Mouse (Mus musculus) heart, postnatal 0 days (tissue): ENCODE results near the gene Crtc3. TPM values are rescaled to one million over a fixed set of nuclear protein-coding genes. Genes with fewer than 3 reads are reported as not detected.

ENCODE experiments used
- ATAC-seq: fragments of 200-750 bp; cut with Nextera tagmentation; 2 replicates; pipeline ENCODE4 v1.8.0; 2017; ENCODE audit warnings: low read depth, moderate number of reproducible peaks, moderate library complexity; ENCODE audit not compliant: insufficient read depth
- DNase-seq: peaks from one replicate; pipeline ENCODE4 v3.0.0-alpha.2; 2016; ENCODE audit warnings: low spot score
- H3K27ac ChIP-seq: fragments of 300-500 bp; sonication (generic); 2 replicates; pipeline ENCODE4 v1.5.1; 2014; ENCODE audit warnings: low read depth, mild to moderate bottlenecking
- H3K27me3 ChIP-seq: fragments of 300-500 bp; sonication (generic); 2 replicates; pipeline ENCODE4 v1.6.1; 2014; ENCODE audit warnings: low read length, mixed read lengths; ENCODE audit not compliant: control insufficient read depth, insufficient read depth
- H3K36me3 ChIP-seq: fragments of 300-500 bp; sonication (generic); replicated peaks from 2 replicates; pipeline ENCODE4 v1.6.1; 2014; ENCODE audit warnings: low read length, mixed read lengths; ENCODE audit not compliant: control insufficient read depth, insufficient read depth
- H3K4me1 ChIP-seq: fragments of 300-500 bp; sonication (generic); 2 replicates; pipeline ENCODE4 v1.6.1; 2014; ENCODE audit warnings: antibody characterized with exemption; ENCODE audit not compliant: control insufficient read depth, insufficient read depth
- H3K4me2 ChIP-seq: fragments of 300-500 bp; sonication (generic); 2 replicates; pipeline ENCODE4 v1.6.1; 2014; ENCODE audit warnings: low read depth, mild to moderate bottlenecking, low read length, moderate library complexity
- H3K4me3 ChIP-seq: fragments of 300-500 bp; sonication (generic); 2 replicates; pipeline ENCODE4 v1.5.1; 2014; ENCODE audit warnings: low read depth, low read length
- H3K9ac ChIP-seq: fragments of 300-500 bp; sonication (generic); replicated peaks from 2 replicates; pipeline ENCODE4 v1.6.1; 2014; ENCODE audit warnings: low read depth, low read length, mixed read lengths
- H3K9me3 ChIP-seq: fragments of 300-500 bp; sonication (generic); replicated peaks from 2 replicates; pipeline ENCODE4 v1.6.1; 2016; ENCODE audit warnings: low read length; ENCODE audit not compliant: control insufficient read depth
- CTCF ChIP-seq: IDR thresholded peaks from 2 replicates; pipeline ENCODE4 v1.5.1; 2016; ENCODE audit warnings: antibody characterized with exemption, control low read depth, low read depth
- EP300 ChIP-seq: IDR thresholded peaks from 2 replicates; pipeline ENCODE4 v1.6.1; 2016; ENCODE audit warnings: antibody characterized with exemption, low read depth
- WGBS: fragments of 180-500 bp; shearing (Covaris S2); extraction: QIAGEN DNeasy Blood & Tissue Kit; methylation state at CpG from one replicate; pipeline ENCODE4 v1.1.7; 2014; 5-methylcytosine and 5-hydroxymethylcytosine counted together
- polyA plus RNA-seq: library from polyadenylated mRNA; unstranded; fragments of >200 nt; fragmentation: Nextera tagmentation; extraction: Ambion mirVana; gene quantifications from 2 replicates; pipeline ENCODE4 v1.2.1, GENCODE M21; 2015
- total RNA-seq: library from RNA; depleted of rRNA; stranded (reverse); fragments of >200 nt; gene quantifications from 2 replicates; pipeline ENCODE4 v1.2.3, GENCODE M21; 2014; ENCODE audit warnings: low replicate concordance; rRNA removed

The Crtc3 gene
- total RNA-seq (9.4 and 24.9 TPM in 2 replicates), polyA plus RNA-seq (10.5 and 11.4 TPM in 2 replicates)

- Histone ChIP-seq H3K36me3 (no peaks in the 10 kb centered on the region), H3K4me1 (peaks cover 6% of the 10 kb centered on the region; the same call in 1 of the 2 replicates), H3K4me3 (peak within 1 kb of the TSS; percentile 90), H3K4me2 (peak within 1 kb of the TSS; percentile 79), H3K27ac (peak within 1 kb of the TSS; percentile 99), H3K9ac (peak within 1 kb of the TSS; percentile 97), H3K27me3 (no peaks in the 10 kb centered on the region), H3K9me3 (no peaks in the 10 kb centered on the region)
- peak; percentile 86 for ATAC-seq
- peak; percentile 72 for DNase-seq
- under 1% methylated on average over 49 of the region's 83 CpGs for WGBS
- TF ChIP-seq CTCF (no peak), EP300 (no peak)
Measured at GRCm38 (mm10) chr7:80688556-80689220, at the start of gene Crtc3. TSS of gene Crtc3 (minus strand) at chr7:80688877.

GRCm38 (mm10) chr7:80736199-80736598, 47.5 kb upstream of the Crtc3 start:
- TF ChIP-seq EP300 (no peak), CTCF (no peak)
- 87% methylated on average over 10 of the region's 10 CpGs for WGBS
- no peak for ATAC-seq

GRCm38 (mm10) chr7:80732986-80733385, 44.3 kb upstream of the Crtc3 start:
- H3K9me3 ChIP-seq, result no peaks in the 10 kb centered on the region
- DNase-seq, result no peak
- ATAC-seq, result no peak
- TF ChIP-seq CTCF (no peak), EP300 (no peak)
- H3K36me3 ChIP-seq, result peaks cover 91% of the 10 kb centered on the region
- H3K4me2 ChIP-seq, result no peak overlapping the region
- H3K4me3 ChIP-seq, result no peak overlapping the region
- H3K4me1 ChIP-seq, result no peaks in the 10 kb centered on the region
- H3K27me3 ChIP-seq, result no peaks in the 10 kb centered on the region
- no peak overlapping the region for H3K27ac ChIP-seq
- H3K9ac ChIP-seq, result no peak overlapping the region
- 53% methylated on average over 11 of the region's 11 CpGs for WGBS

More at GRCm38 (mm10) chr7:80736199-80736598, 47.5 kb upstream of the Crtc3 start:
- peaks cover 94% of the 10 kb centered on the region for H3K36me3 ChIP-seq
- no peak overlapping the region for H3K4me2 ChIP-seq
- no peak overlapping the region for H3K9ac ChIP-seq
- H3K27ac ChIP-seq, result no peak overlapping the region
- H3K4me3 ChIP-seq, result no peak overlapping the region
- no peaks in the 10 kb centered on the region for H3K27me3 ChIP-seq
- no peaks in the 10 kb centered on the region for H3K9me3 ChIP-seq
- no peaks in the 10 kb centered on the region for H3K4me1 ChIP-seq
- no peak for DNase-seq

- DNase-seq (peak; percentile 72), ATAC-seq (peak; percentile 76)
- H3K9ac ChIP-seq, result no peak overlapping the region
- peaks cover 92% of the 10 kb centered on the region for H3K36me3 ChIP-seq
- 0 out of 2 replicates have a peak overlapping the region, but pooled peaks have one; percentile 12 for H3K27ac ChIP-seq
- no peaks in the 10 kb centered on the region for H3K9me3 ChIP-seq
- no peak overlapping the region for H3K4me2 ChIP-seq
- no peak overlapping the region for H3K4me3 ChIP-seq
- WGBS, result 27% methylated on average over 8 of the region's 8 CpGs
- H3K4me1 ChIP-seq, result no peaks in the 10 kb centered on the region
- no peaks in the 10 kb centered on the region for H3K27me3 ChIP-seq
- TF ChIP-seq CTCF, result peak; percentile 89
- TF ChIP-seq EP300, result no peak
Measured at GRCm38 (mm10) chr7:80729662-80730061, 41.0 kb upstream of the Crtc3 start.

GRCm38 (mm10) chr7:80721041-80721440, 32.4 kb upstream of the Crtc3 start:
- no peaks in the 10 kb centered on the region for H3K9me3 ChIP-seq
- H3K4me3 ChIP-seq, result no peak overlapping the region
- H3K4me2 ChIP-seq, result no peak overlapping the region
- no peak overlapping the region for H3K27ac ChIP-seq
- DNase-seq (no peak), ATAC-seq (no peak)
- WGBS, result 67% methylated on average over 9 of the region's 9 CpGs
- TF ChIP-seq EP300, result no peak
- peaks cover 95% of the 10 kb centered on the region for H3K36me3 ChIP-seq
- no peaks in the 10 kb centered on the region for H3K27me3 ChIP-seq
- H3K9ac ChIP-seq, result no peak overlapping the region
- no peaks in the 10 kb centered on the region for H3K4me1 ChIP-seq

- TF ChIP-seq EP300, result no peak
- no peak for TF ChIP-seq CTCF
- 91% methylated on average over 7 of the region's 7 CpGs for WGBS
- H3K27me3 ChIP-seq, result no peaks in the 10 kb centered on the region
- DNase-seq (no peak), ATAC-seq (no peak)
- peaks cover 95% of the 10 kb centered on the region for H3K36me3 ChIP-seq
- no peak overlapping the region for H3K4me3 ChIP-seq
- no peaks in the 10 kb centered on the region for H3K9me3 ChIP-seq
- H3K4me2 ChIP-seq, result no peak overlapping the region
- H3K9ac ChIP-seq, result no peak overlapping the region
- H3K4me1 ChIP-seq, result no peaks in the 10 kb centered on the region
- H3K27ac ChIP-seq, result no peak overlapping the region
Measured at GRCm38 (mm10) chr7:80719582-80719981, 30.9 kb upstream of the Crtc3 start.
